Mouse (Mus musculus) embryonic fibroblast, embryonic 13.5 days (primary cell): Measurements from ENCODE around the gene Mpv17l.
"Not testable (repeated sequence)": the region's sequence is repeated elsewhere in the genome, so short reads cannot be mapped to it uniquely, and the experiment has no call there.

Experiments
- CTCF ChIP-seq: IDR thresholded peaks from 2 replicates; pipeline ENCODE4 v1.5.1; 2011; ENCODE audit warnings: mild to moderate bottlenecking, control low read depth, low read length, moderate library complexity, borderline replicate concordance; ENCODE audit not compliant: insufficient read depth
- POLR2A ChIP-seq: IDR thresholded peaks from 2 replicates; pipeline ENCODE4 v1.6.1; 2011; ENCODE audit warnings: low read depth, mild to moderate bottlenecking, control low read depth, low read length, moderate library complexity

DNA sequence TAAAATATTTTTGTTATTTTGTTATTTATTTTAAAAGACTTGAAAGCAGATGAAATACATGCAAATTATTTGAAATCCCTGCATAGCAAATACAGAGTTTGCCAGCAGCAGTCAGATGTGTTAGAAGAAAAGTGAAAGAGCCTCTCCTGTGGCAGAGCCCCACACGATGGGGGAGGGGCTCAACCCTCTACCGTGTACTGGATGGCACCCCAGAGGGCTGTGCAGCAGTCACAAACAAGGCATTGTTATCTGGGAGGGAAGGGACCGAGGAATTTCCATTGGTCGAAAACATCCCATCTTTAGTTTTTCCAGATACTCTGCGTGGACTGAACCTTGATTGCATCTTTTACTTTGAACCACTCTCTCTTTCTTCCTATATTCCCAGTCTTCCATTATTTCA lies 35.6 kb upstream of the Mpv17l start:
- not testable (repeated sequence) for TF ChIP-seq POLR2A, CTCF
